Mouse (Mus musculus) stomach, embryonic 15.5 days (tissue): ENCODE results near the gene AF067061. TPM values are rescaled to one million over a fixed set of nuclear protein-coding genes. Genes with fewer than 3 reads are reported as not detected.

Experiments used
- ATAC-seq: fragments of 200-750 bp; cut with Nextera tagmentation; 2 replicates; pipeline ENCODE4 v1.8.0; 2017; ENCODE audit warnings: low read depth, moderate number of reproducible peaks, moderate TSS enrichment; ENCODE audit not compliant: insufficient read depth, low FRiP score
- H3K27ac ChIP-seq: fragments of 300-500 bp; sonication (generic); 2 replicates; pipeline ENCODE4 v1.5.1; 2015; ENCODE audit warnings: mild to moderate bottlenecking, inconsistent platforms
- H3K27me3 ChIP-seq: fragments of 300-500 bp; sonication (generic); replicated peaks from 2 replicates; pipeline ENCODE4 v1.6.1; 2015; ENCODE audit warnings: inconsistent platforms
- H3K36me3 ChIP-seq: fragments of 300-500 bp; sonication (generic); 2 replicates; pipeline ENCODE4 v1.6.1; 2015; ENCODE audit warnings: inconsistent platforms
- H3K4me1 ChIP-seq: fragments of 300-500 bp; sonication (generic); 2 replicates; pipeline ENCODE4 v1.6.1; 2015; ENCODE audit warnings: inconsistent platforms
- H3K4me2 ChIP-seq: fragments of 300-500 bp; sonication (generic); 2 replicates; pipeline ENCODE4 v1.6.1; 2015; ENCODE audit warnings: mild to moderate bottlenecking, inconsistent platforms
- H3K4me3 ChIP-seq: fragments of 300-500 bp; sonication (generic); replicated peaks from 2 replicates; pipeline ENCODE4 v1.5.1; 2015; ENCODE audit warnings: inconsistent platforms
- H3K9ac ChIP-seq: fragments of 300-500 bp; sonication (generic); 2 replicates; pipeline ENCODE4 v1.6.1; 2015; ENCODE audit warnings: inconsistent platforms
- H3K9me3 ChIP-seq: fragments of 300-500 bp; sonication (generic); 2 replicates; pipeline ENCODE4 v1.6.1; 2016; ENCODE audit warnings: inconsistent platforms
- WGBS: fragments of 180-500 bp; shearing (Covaris S2); methylation state at CpG from one replicate; pipeline ENCODE4 v1.1.7; 2015; 5-methylcytosine and 5-hydroxymethylcytosine counted together
- polyA plus RNA-seq: library from polyadenylated mRNA; unstranded; fragments of >200 nt; fragmentation: Nextera tagmentation; extraction: Ambion mirVana; gene quantifications from 2 replicates; pipeline ENCODE4 v1.2.1, GENCODE M21; 2015

Gene AF067061
- polyA plus RNA-seq, 1 experiment from 2014 or later = not detected

- H3K4me1 ChIP-seq = no peaks in the 10 kb centered on the region
- H3K27me3 ChIP-seq = no peaks in the 10 kb centered on the region
- no peak overlapping the region for H3K9ac ChIP-seq
- WGBS = 36% methylated on average over 1 of the region's 1 CpGs
- no peak for ATAC-seq
- H3K9me3 ChIP-seq = no peaks in the 10 kb centered on the region
- no peak overlapping the region for H3K4me2 ChIP-seq
- H3K27ac ChIP-seq = no peak overlapping the region
- H3K4me3 ChIP-seq = no peak overlapping the region
- H3K36me3 ChIP-seq = no peaks in the 10 kb centered on the region
Observed at GRCm38 (mm10) chr13:120299324-120299894, 36.5 kb downstream of the AF067061 start.

GRCm38 (mm10) chr13:120299991-120300442, 37.1 kb downstream of the AF067061 start, which contains the start of gene BC147527:
Gene BC147527 (plus strand): TSS chr13:120300392.
- H3K4me3 ChIP-seq = no peak within 1 kb of the TSS
- no peak within 1 kb of the TSS for H3K9ac ChIP-seq
- WGBS = 38% methylated on average over 2 of the region's 2 CpGs
- H3K4me2 ChIP-seq = no peak within 1 kb of the TSS
- H3K36me3 ChIP-seq = no peaks in the 10 kb centered on the region
- H3K27ac ChIP-seq = no peak within 1 kb of the TSS
- no peaks in the 10 kb centered on the region for H3K27me3 ChIP-seq
- H3K4me1 ChIP-seq = no peaks in the 10 kb centered on the region
- H3K9me3 ChIP-seq = no peaks in the 10 kb centered on the region
- no peak for ATAC-seq

DNA sequence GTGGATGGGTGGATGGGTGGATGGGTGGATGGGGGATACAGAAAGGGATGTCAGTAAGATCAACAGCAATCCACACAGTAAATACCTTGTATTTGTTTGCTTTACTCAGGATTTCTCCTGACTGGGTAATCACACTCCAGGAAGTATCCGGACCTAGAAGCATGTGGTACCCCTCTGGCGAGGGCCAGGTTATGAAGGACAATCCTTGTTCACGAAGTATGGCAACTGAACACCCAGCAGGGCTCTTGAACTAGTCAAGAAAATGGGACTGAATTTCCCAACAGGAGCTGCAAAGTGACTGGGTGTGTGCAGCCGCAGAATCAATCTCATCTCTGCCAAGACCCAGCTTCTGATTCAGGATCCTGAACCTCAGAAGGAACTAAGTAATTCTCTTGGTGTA, 37.9 kb downstream of the AF067061 start:
- no peak overlapping the region for H3K9ac ChIP-seq
- no peak for ATAC-seq
- H3K9me3 ChIP-seq = no peaks in the 10 kb centered on the region
- H3K27ac ChIP-seq = no peak overlapping the region
- no peaks in the 10 kb centered on the region for H3K4me1 ChIP-seq
- H3K36me3 ChIP-seq = no peaks in the 10 kb centered on the region
- no peak overlapping the region for H3K4me3 ChIP-seq
- H3K27me3 ChIP-seq = no peaks in the 10 kb centered on the region
- no peak overlapping the region for H3K4me2 ChIP-seq
- 75% methylated on average over 4 of the region's 4 CpGs for WGBS

DNA sequence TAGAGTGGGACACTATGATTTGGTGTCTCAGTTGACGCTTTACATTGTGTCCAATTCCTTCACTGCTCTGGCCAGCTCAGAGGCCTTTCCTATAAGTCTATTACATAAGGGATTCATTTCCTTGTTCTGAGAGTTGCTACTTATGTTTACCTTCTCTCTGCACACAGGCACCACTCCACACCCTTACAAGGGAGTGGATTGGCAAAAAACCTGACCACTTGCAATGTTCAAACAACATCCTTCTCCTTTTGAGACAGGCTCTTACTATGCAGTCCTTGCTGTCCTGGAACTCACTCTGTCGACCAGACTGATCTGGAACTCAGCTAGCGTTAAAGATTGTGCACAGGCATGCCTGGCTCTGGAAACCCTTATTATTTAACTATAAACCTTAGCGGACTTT, 47.8 kb downstream of the AF067061 start:
- WGBS = 68% methylated on average over 4 of the region's 4 CpGs
- H3K27ac ChIP-seq = no peak overlapping the region
- no peaks in the 10 kb centered on the region for H3K9me3 ChIP-seq
- ATAC-seq = no peak
- no peak overlapping the region for H3K9ac ChIP-seq
- H3K27me3 ChIP-seq = no peaks in the 10 kb centered on the region
- H3K36me3 ChIP-seq = no peaks in the 10 kb centered on the region
- no peak overlapping the region for H3K4me2 ChIP-seq
- no peak overlapping the region for H3K4me3 ChIP-seq
- H3K4me1 ChIP-seq = no peaks in the 10 kb centered on the region

DNA sequence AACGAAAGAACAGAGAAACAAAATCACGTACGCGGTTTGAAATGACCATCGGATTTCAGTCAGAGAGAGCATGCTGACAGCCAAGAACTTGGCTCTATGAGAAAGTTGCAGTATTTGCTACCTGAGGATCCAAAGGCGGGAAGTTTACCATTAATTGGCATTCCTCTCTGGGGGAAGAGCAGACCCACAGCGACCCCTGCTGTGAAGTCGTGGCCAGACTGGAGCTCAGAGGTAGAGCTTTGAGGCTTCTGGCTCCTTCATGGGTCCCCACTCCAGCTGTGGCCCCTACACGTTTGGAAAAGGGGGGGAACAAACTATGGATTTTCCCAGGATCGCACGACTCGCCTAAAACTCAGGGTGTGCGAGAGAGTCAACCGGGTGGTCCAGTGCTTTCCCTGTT, 50.7 kb downstream of the AF067061 start:
- 38% methylated on average over 14 of the region's 14 CpGs for WGBS

More for the DNA sequence above, 50.7 kb downstream of the AF067061 start:
- H3K9me3 ChIP-seq = no peaks in the 10 kb centered on the region
- no peak for ATAC-seq
- no peak overlapping the region for H3K4me3 ChIP-seq
- H3K27me3 ChIP-seq = no peaks in the 10 kb centered on the region
- H3K9ac ChIP-seq = no peak overlapping the region
- no peak overlapping the region for H3K4me2 ChIP-seq
- H3K36me3 ChIP-seq = no peaks in the 10 kb centered on the region
- no peak overlapping the region for H3K27ac ChIP-seq
- H3K4me1 ChIP-seq = no peaks in the 10 kb centered on the region

Other genes starting within 250 kb of the AF067061 start
- gene Gm36079, start 236.1 kb upstream of the AF067061 start, polyA plus RNA-seq = not detected in 2 replicates
- 0.18 TPM in 1 of 2 replicates, not detected in the other for gene Gm21188, start 210.9 kb upstream of the AF067061 start, polyA plus RNA-seq
- not detected in 2 replicates for gene Gm20767, start 122.9 kb upstream of the AF067061 start, polyA plus RNA-seq
- not detected in 2 replicates for gene Gm21818, start 90.7 kb upstream of the AF067061 start, polyA plus RNA-seq
- not detected in 2 replicates for gene Gm21762, start 47.2 kb upstream of the AF067061 start, polyA plus RNA-seq
- not detected in 2 replicates for gene Gm21731, start 24.0 kb upstream of the AF067061 start, polyA plus RNA-seq
- 0.55 and 0.90 TPM in 2 replicates for gene BC147527, start 37.3 kb downstream of the AF067061 start, polyA plus RNA-seq
- not detected in 2 replicates for gene Tcstv3, start 53.8 kb downstream of the AF067061 start, polyA plus RNA-seq